Mouse (Mus musculus): ENCODE measurements at regions not wholly inside any gene's neighbourhood (a gene's known extent, or its start where the extent isn't known, plus 50 kb on each side); places are given as distances from the start of the nearest gene placed in this dataset.

- intact Hi-C loops (cut with DNase I) = no loop called here
- DNase-seq = peak; percentile 2
Measured at GRCm38 (mm10) chr3:147422196-147422595, 570.0 kb downstream of the Ttll7 start.

DNA sequence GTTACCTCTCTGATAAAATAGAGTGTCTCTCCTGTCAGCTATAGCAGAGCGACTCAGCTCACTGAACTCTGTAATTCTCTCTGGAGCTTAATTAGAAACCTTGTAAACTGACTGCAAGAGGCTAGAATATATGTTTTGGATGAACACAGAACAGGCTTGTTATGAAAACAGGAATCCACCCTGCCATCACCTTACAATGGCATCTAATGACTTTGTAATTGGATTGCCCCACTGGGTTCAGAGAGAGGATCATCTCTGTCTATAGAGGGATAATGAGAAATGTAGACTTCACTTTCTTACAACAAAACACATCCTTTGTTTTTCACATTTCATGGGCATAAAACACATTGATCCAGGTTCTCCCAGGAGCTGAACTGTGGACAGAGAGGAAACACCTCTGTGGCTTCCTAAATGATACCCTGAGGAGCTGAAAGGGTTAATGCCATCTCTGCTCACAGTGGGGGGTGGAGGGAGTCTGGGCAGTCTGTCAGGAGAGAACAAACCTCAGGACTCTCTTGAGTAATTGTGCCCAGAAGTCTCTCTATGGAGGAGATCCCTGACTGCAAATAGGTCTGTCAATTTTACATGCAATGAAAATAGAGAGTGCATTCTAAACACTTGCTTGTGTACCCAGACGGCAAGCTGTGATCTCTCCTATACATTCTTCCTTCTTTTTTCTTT lies 571.9 kb downstream of the Ttll7 start:
- peak; percentile 35 for DNase-seq
- intact Hi-C loops (cut with DNase I) = no loop called here

DNA sequence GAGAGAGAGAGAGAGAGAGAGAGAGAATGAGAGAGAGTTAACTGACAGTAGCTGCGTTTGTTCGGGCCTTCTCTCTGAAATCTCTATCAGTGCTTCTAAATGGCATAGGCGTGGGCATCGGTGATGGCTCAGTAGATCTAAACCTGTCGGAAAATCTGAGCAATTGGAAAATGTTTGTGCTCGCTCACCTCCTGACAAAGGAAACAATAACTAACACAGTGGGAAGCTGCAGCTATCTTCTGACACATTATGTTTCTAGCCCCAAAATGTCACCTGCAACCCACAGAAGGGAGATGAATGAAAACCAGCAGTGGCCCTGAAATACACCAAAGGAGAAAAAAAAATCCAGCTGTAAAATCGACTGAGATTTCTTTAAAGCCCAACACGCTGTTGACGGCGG lies 576.7 kb downstream of the Ttll7 start:
- intact Hi-C loops (cut with DNase I) = no loop called here
- no peak for DNase-seq

- intact Hi-C loops (cut with DNase I) = no loop called here
- DNase-seq = no peak
Measured at GRCm38 (mm10) chr3:147442925-147443690, 590.9 kb downstream of the Ttll7 start.

GRCm38 (mm10) chr3:147443691-147443960 lies 591.5 kb downstream of the Ttll7 start:
- no peak for DNase-seq
- intact Hi-C loops (cut with DNase I) = no loop called here

DNA sequence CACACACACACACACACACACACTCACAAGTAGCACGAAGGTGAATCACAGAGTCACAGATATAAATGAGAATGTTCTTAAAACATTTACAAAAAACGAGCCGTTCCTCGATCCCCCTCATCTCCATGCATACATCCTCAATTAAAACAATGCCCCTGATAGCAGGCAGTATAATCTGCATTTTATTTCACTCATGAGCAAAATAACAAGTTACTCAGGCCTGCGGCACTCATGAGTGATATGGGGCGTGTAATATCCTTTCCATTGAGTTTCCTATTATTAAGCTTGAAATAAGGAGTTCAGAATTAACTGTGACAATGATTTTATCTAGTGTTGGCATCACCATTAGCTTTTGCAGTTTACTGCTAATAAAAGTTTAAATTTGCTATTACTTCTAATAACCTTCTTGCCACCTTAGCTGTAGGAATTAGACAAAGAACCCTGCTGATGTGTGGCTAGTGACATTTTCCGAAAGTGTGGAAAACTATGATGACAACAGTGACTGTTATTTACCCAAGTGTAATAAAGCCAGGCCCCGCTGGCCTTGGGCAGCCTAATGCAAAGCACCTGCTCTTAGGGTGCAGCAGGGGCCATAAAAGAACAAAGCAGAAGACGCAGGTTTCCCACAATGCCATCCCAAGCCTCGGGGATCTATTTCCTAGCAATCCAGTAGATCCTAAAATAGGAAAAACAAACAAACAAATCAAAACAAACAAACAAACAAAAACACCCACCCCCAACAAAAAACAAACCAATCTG lies 592.0 kb downstream of the Ttll7 start:
- DNase-seq = no peak
- intact Hi-C loops (cut with DNase I) = no loop called here

- intact Hi-C loops (cut with DNase I) = no loop called here
- DNase-seq = no peak
Measured at GRCm38 (mm10) chr3:147445066-147445844, 593.1 kb downstream of the Ttll7 start.

GRCm38 (mm10) chr3:147445884-147446283 lies 593.7 kb downstream of the Ttll7 start:
- intact Hi-C loops (cut with DNase I) = no loop called here
- DNase-seq = no peak

- DNase-seq = no peak
- intact Hi-C loops (cut with DNase I) = no loop called here
Measured at GRCm38 (mm10) chr3:147452176-147452575, 600.0 kb downstream of the Ttll7 start.

DNA sequence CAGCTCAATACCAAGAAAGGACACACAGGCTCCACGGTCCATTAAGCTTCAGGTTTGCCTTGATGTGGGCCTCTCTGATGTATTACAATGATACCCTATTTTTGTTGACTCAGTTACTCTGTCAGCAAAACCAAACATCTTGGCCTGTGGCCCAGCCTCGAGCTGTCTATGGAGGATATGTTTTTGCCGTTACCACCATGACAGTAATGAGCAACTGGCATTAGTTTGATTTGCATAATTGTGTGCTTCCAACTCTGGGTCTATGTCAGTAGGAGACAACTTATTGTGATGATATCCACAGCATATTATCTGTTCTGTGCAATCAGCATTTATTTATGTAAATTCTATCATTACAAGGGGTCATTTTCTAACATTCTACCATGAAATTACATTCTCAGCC lies 603.2 kb downstream of the Ttll7 start:
- intact Hi-C loops (cut with DNase I) = no loop called here
- DNase-seq = no peak

DNA sequence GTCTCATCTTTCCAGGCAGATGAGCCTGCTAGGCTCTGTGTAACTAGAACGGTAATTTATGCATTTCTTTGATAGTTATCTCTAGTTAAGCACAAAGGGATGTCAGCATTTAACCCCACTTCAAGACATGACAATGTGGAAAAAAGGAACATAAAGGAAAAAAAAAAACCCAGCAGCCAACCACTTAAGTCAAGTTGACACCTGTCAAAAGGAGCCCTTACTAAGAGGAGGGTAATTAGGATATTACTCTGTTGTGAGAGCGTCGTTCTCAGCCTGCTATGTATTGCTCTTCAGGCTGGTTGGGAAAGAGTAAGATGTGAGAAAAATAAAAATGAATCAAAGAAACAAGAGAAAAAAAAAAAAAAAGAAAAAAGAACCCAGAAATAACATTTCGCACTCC lies 604.1 kb downstream of the Ttll7 start:
- intact Hi-C loops (cut with DNase I) = no loop called here

GRCm38 (mm10) chr3:147458115-147458514 lies 605.9 kb downstream of the Ttll7 start:
- DNase-seq = no peak
- intact Hi-C loops (cut with DNase I) = no loop called here

More for the DNA sequence above, 604.1 kb downstream of the Ttll7 start:
- DNase-seq = no peak

DNA sequence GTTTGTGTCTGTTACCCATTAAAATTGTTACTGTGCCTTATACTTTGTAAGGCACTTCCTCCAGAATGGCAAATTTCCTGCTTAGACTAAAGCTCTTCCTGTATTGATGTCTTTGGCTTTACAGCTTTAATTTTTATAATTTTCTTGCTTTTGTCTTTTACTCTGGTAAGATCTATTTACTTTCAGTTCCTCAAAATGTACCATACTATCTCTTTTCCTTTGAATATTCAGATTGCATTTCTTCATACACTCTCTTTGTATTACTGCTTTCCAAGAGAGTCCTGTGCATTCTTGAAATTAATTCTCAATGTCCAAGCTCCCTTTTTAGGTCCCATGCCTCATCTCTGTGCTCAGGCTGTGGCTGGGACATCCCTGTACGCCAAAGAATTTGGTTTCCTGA lies 627.7 kb downstream of the Ttll7 start:
- no peak for DNase-seq
- intact Hi-C loops (cut with DNase I) = no loop called here

All from left cerebral cortex, postnatal 4 days (tissue).